Mouse (Mus musculus) hindlimb bud, embryonic 11.5 days (tissue): ENCODE results near the gene Lonp1.
A peak's percentile ranks its signal among the peaks of the same experiment; 100 is the strongest.
"Not testable (repeated sequence)": the region's sequence is repeated elsewhere in the genome, so short reads cannot be mapped to it uniquely, and the experiment has no call there.

Experiments used
- DNase-seq: peaks from one replicate; pipeline ENCODE4 v3.0.0-alpha.2; 2012; ENCODE audit warnings: low read depth, low spot score; ENCODE audit errors: extremely low spot score

Lonp1 gene

DNA sequence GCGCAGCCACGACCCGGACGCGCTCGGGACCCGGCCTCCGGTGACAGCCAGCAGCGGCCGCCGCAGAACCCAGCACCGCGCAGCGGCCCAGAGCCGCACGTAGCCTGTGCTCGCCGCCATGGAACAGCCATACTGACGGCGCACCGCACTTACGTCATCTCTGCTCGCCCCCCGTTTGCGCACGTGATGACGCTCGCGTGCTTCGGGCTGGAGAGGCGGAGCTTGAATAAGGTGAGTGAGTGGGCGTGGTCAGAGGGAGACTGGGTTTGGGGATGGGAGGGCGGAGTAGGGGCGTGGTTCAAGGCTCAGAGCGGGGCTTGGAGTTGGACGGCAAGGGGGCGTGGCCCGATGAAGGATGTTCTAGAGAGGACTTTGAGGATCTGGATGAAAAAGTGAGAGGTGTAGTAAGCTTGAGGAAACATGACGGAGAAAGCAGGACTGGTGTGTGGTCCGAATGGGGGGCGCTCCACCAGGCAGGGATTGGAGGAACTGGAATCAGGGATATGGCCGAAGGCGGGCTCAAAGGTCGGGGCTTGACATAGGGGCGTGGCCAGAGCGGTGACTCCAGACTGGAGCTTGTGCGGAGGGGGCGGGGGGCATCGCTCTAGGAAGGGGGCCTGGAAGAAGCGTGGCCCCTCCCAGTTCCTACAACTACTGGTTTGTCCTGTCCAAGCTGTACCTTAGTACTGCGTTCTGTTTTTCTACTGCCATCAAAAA lies at the start of gene Lonp1:
Gene Lonp1, minus strand, starts transcription at position 134 of the 717 bp plus-strand sequence.
- DNase-seq, result peak; percentile 98

DNA sequence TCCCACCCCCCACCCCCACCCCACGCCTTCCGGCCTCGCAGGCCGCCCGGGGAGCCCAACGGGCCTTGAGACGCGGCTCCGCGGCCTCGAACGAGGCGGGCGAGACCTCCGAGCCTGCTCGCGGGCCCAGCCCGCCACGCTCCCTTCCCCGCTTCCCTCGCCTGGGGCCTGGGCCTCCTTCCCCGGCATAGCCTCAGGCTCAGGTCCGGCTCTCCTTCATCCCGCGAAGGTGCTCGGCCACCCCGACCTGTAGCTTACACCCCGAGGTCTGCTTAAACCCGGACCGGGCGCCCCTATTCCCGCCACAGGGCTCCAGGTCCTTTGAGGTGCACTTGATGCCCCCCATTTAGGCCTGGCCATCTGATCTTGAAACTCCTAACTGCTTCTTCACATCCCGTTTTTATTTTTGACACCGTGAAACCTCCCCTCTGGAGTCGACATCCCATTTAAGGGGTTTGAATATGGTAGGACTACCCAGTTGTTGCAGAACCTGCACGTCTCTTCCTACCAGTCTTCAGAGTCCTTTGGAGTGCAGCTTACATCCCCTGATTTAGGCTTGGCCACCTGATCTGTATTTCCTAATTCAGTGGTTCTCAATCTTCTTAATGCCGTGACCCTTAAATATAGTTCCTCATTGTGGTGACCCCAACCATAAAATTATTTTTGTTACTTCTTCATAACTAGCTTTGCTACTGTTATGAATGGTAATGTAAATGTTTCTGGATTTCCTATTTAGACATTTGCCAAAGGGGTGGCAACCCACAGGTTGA lies 47.1 kb upstream of the Lonp1 start:
- DNase-seq, result no peak

- peak; percentile 88 for DNase-seq
Measured at GRCm38 (mm10) chr17:56672941-56673646, 46.4 kb upstream of the Lonp1 start, which contains the start of gene Ranbp3. Ranbp3 (plus strand) TSS chr17:56673294.

GRCm38 (mm10) chr17:56669766-56670165 lies 43.1 kb upstream of the Lonp1 start:
- DNase-seq, result no peak

DNA sequence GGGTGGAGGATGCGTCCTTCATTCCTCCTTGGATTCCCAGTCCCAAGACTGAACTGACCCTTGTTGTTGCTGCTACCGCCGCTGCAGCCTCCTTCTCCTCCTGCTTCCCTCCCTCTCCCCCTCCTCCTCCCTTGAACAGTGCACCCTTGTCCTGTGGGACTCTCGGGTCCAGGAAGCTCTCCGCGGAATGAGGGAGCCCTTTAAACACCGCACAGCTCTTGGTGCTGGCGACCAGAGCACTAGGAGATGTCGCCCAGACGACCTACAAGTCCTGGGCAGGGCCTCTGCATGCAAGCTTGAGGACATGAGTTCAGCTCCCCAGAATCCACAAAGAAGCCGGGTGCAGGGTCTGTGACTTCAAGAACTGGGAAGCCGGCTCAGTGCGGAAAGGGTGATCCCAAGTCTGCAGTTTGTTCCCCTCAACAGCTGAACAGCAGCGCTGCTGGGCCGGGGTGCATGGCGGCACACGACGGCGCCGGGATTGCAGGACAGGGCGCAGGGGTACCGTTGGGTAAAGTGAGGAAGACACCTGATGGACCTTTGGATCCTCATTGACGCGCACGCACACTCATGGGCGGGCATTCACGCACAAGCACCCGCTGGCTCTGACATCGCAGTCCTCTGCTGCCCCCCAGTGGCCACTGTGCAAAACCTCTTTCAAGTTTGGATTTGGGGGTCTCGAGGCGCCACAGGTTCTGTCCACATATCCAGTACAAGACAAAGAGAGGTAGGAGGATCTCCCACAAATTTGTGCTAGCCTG lies 41.9 kb upstream of the Lonp1 start:
- DNase-seq, result peak; percentile 60

DNA sequence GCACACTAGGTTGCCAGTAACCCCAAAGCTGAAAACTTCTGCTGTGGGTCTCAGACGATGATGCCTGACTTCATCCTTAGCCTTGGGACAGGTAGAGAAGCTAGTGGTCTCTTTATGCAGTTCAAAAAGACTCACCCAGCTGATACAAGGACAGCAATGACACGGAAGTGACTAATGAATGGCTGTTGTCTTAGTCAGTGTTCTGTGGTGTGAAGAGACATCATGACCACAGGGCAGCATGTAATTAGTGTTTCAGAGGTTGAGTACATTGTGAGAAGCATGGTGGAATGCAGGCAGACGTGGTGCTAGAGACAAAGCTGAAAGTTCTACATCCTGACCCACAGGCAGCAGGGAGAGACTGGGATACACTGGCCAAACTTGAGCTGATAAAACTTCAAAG lies 40.9 kb upstream of the Lonp1 start:
- DNase-seq, result no peak

GRCm38 (mm10) chr17:56666384-56666783 lies 39.7 kb upstream of the Lonp1 start:
- no peak for DNase-seq

DNA sequence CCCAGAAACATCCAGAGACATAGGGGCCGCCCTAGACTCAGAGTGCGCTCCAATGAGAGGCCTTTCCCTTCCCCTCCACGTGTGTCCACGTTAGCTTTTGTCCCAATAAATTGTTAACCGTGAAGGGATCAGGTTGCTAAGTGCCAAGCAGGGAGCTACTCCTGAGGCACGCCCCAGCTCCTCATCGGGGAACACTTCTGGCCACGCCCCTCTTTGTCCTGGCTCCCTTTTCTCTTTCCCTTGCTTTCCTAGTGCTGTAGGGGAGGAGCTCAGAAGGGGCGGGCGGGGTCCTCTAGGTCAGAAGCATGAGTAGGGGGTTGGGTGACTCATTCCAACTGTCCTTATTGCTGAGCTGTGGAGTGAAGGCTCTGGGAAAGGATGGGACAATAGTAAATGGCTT lies 37.6 kb upstream of the Lonp1 start:
- no peak for DNase-seq

DNA sequence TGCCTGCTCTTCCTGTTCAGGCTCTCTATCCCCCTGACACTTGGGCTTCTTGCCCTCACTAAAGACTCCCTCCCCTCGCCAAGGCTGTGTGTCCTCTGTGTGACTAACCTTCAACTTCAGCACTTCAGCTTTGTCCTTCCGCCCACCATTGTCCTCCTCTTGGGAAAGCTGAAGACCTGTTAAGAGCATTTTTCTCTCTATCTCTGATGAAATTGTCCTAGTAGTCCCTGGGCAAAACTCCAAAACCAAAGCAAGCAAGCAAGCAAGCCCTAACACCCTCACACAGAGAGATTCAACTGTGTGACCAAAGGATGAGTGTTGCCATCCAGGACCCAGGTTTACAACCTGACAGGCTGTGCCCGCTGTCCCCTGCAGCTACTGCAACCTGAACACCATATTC lies 37.0 kb upstream of the Lonp1 start:
- no peak for DNase-seq

DNA sequence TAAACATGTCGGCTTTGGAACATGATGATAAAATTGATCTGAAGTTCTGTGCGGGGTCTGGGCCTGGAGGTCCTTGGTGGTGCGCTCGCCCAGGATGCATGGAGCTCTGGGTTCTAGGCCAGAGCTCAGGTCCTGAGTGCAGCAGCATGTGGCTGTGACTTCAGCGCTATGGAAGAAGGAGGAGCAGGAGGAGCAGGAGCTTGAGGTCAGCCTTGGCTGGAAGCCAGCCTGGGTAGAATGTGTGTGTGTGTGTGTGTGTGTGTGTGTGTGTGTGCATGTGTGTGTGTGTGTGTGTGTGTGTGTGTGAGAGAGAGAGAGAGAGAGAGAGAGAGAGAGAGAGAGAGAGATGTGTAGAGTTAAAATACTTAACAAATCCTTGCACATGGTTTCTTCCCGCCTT lies 29.5 kb upstream of the Lonp1 start:
- DNase-seq, result no peak

DNA sequence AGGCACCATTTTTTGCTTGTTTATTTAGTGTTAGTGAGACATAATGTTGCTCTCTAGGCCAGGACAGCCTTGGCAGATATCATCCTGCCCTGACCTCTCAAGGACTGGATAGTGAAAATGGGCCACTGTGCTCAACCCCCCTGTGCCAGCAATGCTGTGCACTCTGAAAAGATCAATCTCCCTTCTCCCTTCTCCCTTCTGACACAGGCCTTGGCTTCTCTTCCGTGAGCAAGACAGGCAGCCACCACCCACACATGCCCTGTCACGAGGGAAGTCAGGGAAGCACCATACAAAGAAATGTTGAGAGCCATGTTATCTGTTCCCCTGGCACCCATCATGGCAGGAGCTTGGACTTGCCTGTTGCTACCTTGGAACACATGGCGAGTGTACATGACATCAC lies 28.6 kb upstream of the Lonp1 start:
- DNase-seq, result no peak

- DNase-seq, result no peak
Measured at GRCm38 (mm10) chr17:56654771-56655170, 28.1 kb upstream of the Lonp1 start.

GRCm38 (mm10) chr17:56651801-56652200 lies 25.1 kb upstream of the Lonp1 start:
- no peak for DNase-seq

GRCm38 (mm10) chr17:56647546-56647945 lies 20.9 kb upstream of the Lonp1 start:
- DNase-seq, result no peak

GRCm38 (mm10) chr17:56643237-56643636 lies 16.6 kb upstream of the Lonp1 start:
- no peak for DNase-seq

- no peak for DNase-seq
Measured at GRCm38 (mm10) chr17:56634023-56634422, 7.3 kb upstream of the Lonp1 start.

DNA sequence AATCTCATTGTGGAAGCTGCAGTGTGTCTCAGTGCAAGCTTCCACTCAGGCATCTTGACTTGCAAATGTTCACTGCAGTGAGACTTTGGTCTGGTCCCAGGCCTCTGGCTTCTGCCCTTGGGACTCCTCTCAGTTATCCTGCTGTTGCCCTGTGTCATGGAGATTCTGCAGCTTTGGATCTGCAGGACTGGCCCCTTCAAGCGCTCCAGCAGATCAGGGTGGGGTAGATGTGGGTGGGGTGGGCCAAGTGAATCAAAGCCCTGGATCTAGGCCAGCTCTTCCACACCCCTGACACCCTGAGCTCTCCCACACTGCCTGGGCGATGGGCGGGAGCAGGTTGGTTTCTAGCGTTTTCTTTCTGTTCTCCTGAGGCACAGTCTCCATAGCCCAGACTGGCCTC lies 5.1 kb upstream of the Lonp1 start:
- DNase-seq, result no peak

- not testable (repeated sequence) for DNase-seq
Measured at GRCm38 (mm10) chr17:56629800-56630781, 3.4 kb upstream of the Lonp1 start.

DNA sequence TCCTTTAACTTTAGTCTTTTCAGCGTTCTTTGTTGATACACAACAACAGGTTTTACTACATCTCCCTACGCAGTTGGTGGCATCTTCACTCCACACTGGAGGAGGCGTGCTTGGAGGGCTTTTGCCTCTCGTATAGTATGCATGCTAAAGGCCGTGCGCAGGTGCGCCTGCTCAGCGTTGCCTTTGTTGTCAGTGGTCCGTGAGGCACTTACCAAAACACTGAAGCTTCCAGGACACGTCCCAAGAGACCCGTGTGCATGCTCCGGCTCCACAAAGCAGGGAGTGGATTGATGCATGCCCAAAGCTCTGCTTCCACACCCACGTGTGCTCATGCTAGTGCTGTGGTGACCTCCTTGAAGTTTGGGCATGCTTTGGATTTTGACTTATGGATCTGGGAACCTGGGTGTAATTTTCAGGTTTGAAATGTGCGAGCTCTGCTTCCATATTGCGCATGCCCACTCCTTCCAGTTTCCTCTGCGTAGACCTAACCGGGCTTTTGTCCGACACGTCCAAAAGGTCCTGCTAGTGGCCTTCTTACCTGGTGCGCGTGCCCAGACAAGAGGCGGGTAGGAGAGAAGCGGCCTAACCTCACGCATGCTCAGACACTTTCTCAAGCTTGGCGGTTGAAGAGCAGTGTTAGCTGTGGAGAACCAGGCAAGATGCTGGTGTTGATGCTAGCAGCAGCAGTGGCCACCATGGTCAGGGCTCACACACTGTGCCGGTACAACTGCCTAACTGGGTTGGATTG lies 1.0 kb upstream of the Lonp1 start, which contains the start of gene Catsperd:
Gene Catsperd, plus strand, starts transcription at position 614 of the 748 bp plus-strand sequence.
- no peak for DNase-seq
